ENCODE assay signal across 12 mouse cellular contexts in the genomic region with DNA sequence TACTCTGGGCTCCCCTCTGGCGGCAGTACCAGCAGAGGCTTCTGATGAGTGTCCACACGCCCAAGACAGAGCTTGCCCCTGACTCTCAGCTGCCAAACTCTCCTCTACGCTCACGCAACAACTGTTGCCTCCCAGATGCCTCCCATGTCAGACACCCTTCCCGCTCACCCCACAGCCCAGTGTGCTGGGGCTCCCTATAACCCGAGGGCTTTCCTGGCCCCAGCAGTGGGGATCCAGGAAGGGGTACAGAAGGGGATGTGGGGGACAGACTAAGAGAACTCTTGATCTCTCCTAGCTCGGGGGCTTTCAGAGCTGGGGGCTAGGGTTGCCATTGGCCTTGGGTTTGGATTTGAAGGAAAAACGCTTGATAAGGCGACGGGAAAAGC. TPM values are rescaled to one million over a fixed set of nuclear protein-coding genes. Genes with fewer than 3 reads are reported as not detected.
DNase-seq lines count a peak whose midpoint lies in the region; ATAC-seq lines count a peak whose summit lies in the region.
"Had no signal": no experiment of that assay in that cellular context is flagged by ENCODE, and none has a peak within 500 bp of the region (broad histone marks: within the 10 kb centered on the region; RNA-seq: fewer than 3 reads in every experiment).

No protein-coding gene starts in this region.

- no peaks in the 10 kb centered on the region for H3K27me3 ChIP-seq in heart, embryonic 12.5 days (replicated peaks)
- H3K27me3 ChIP-seq in lung, embryonic 16.5 days (ENCODE audit: control insufficient read depth, insufficient read depth, low read depth, low read length) = no peaks in the 10 kb centered on the region
- H3K27me3 ChIP-seq in heart, embryonic 16.5 days (ENCODE audit: control insufficient read depth, insufficient read depth, low read length) = no peaks in the 10 kb centered on the region
- H3K27me3 ChIP-seq in neural tube, embryonic 14.5 days (ENCODE audit: control insufficient read depth, insufficient read depth, low read length) = no peaks in the 10 kb centered on the region
- H3K27me3 ChIP-seq: CH12.LX had no signal

- no peaks in the 10 kb centered on the region for H3K9me3 ChIP-seq in heart, embryonic 12.5 days (replicated peaks)
- no peaks in the 10 kb centered on the region for H3K9me3 ChIP-seq in lung, embryonic 16.5 days (ENCODE audit: control insufficient read depth, low read length)
- no peaks in the 10 kb centered on the region; the same call in 1 of the 2 replicates for H3K9me3 ChIP-seq in heart, embryonic 16.5 days (replicated peaks; ENCODE audit: control insufficient read depth, low read length)
- H3K9me3 ChIP-seq in neural tube, embryonic 14.5 days (ENCODE audit: control insufficient read depth, low read length) = no peaks in the 10 kb centered on the region

- H3K4me1 ChIP-seq in heart, embryonic 12.5 days (replicated peaks) = peaks cover 13% of the 10 kb centered on the region
- H3K4me1 ChIP-seq in lung, embryonic 16.5 days (replicated peaks; ENCODE audit: control insufficient read depth, insufficient read depth, low read length) = no peaks in the 10 kb centered on the region
- peaks cover 2% of the 10 kb centered on the region; the same call in 1 of the 2 replicates for H3K4me1 ChIP-seq in heart, embryonic 16.5 days (ENCODE audit: control insufficient read depth, insufficient read depth, low read length)
- no peaks in the 10 kb centered on the region; the same call in 1 of the 2 replicates for H3K4me1 ChIP-seq in neural tube, embryonic 14.5 days (ENCODE audit: control insufficient read depth, insufficient read depth, low read length)

- ATAC-seq in heart, embryonic 12.5 days (ENCODE audit: insufficient number of reproducible peaks, low FRiP score) = no peak
- ATAC-seq in lung, embryonic 16.5 days (ENCODE audit: low read depth) = no peak
- ATAC-seq in heart, embryonic 16.5 days (replicated peaks; ENCODE audit: extremely low read depth, insufficient read depth, low FRiP score) = no peak
- ATAC-seq in neural tube, embryonic 14.5 days (ENCODE audit: low read depth) = no peak

- no peak overlapping the region for H3K27ac ChIP-seq in heart, embryonic 12.5 days (ENCODE audit: poor library complexity, severe bottlenecking)
- H3K27ac ChIP-seq in lung, embryonic 16.5 days (ENCODE audit: low read length) = peak overlapping the region; percentile 67
- H3K27ac ChIP-seq in heart, embryonic 16.5 days (ENCODE audit: low read length) = peak overlapping the region; percentile 50
- H3K27ac ChIP-seq in neural tube, embryonic 14.5 days (ENCODE audit: low read depth, low read length) = no peak overlapping the region

- H3K9ac ChIP-seq in heart, embryonic 12.5 days = peak overlapping the region; percentile 16; the same call in 1 of the 2 replicates
- no peak overlapping the region; the same call in 1 of the 2 replicates for H3K9ac ChIP-seq in lung, embryonic 16.5 days (ENCODE audit: low read length)
- no peak overlapping the region for H3K9ac ChIP-seq in heart, embryonic 16.5 days (ENCODE audit: low read length)
- 0 out of 2 replicates have a peak overlapping the region, but pooled peaks have one; percentile 11 for H3K9ac ChIP-seq in neural tube, embryonic 14.5 days (replicated peaks; ENCODE audit: low read depth, low read length)

- no peak for DNase-seq in heart, adult 9 months (ENCODE audit: low spot score in 2 of 2)
- DNase-seq in lung, postnatal 14 days = no peak
- DNase-seq in urinary bladder, postnatal 4 days (ENCODE audit: low spot score in 2 of 2) = no peak
- no peak for DNase-seq in layer of hippocampus, postnatal 10 days (ENCODE audit: low spot score in 2 of 2)
- DNase-seq: cerebellum, adult 18-20 months; thymus, postnatal 4 days had no signal

- 26% methylated on average over 10 of the region's 10 CpGs for WGBS in heart, embryonic 12.5 days
- 36% methylated on average over 10 of the region's 10 CpGs for WGBS in lung, embryonic 16.5 days
- 46% methylated on average over 10 of the region's 10 CpGs for WGBS in heart, embryonic 16.5 days
- WGBS in neural tube, embryonic 14.5 days = 35% methylated on average over 10 of the region's 10 CpGs

- peak overlapping the region; percentile 46 for H3K4me2 ChIP-seq in heart, embryonic 12.5 days
- peak overlapping the region; percentile 27 for H3K4me2 ChIP-seq in lung, embryonic 16.5 days (ENCODE audit: low read depth, low read length)
- peak overlapping the region; percentile 11; the same call in 1 of the 2 replicates for H3K4me2 ChIP-seq in heart, embryonic 16.5 days (ENCODE audit: low read depth, low read length)
- no peak overlapping the region for H3K4me2 ChIP-seq in neural tube, embryonic 14.5 days (ENCODE audit: low read depth, low read length)

- H3K36me3 ChIP-seq in heart, embryonic 12.5 days = peaks cover 33% of the 10 kb centered on the region
- peaks cover 7% of the 10 kb centered on the region; the same call in 1 of the 2 replicates for H3K36me3 ChIP-seq in lung, embryonic 16.5 days (ENCODE audit: control insufficient read depth, insufficient read depth, low read length)
- peaks cover 17% of the 10 kb centered on the region for H3K36me3 ChIP-seq in heart, embryonic 16.5 days (ENCODE audit: control insufficient read depth, insufficient read depth)
- H3K36me3 ChIP-seq in neural tube, embryonic 14.5 days (ENCODE audit: control insufficient read depth, insufficient read depth, low read length) = peaks cover 21% of the 10 kb centered on the region

- H3K4me3 ChIP-seq in heart, embryonic 12.5 days = no peak overlapping the region
- H3K4me3 ChIP-seq in lung, embryonic 16.5 days (ENCODE audit: low read length) = no peak overlapping the region
- H3K4me3 ChIP-seq in heart, embryonic 16.5 days (ENCODE audit: low read length) = no peak overlapping the region
- no peak overlapping the region for H3K4me3 ChIP-seq in neural tube, embryonic 14.5 days (ENCODE audit: low read depth, low read length)

RNA-seq across cellular contexts. Expression of gene Hinfp, which starts 5.3 kb away (rescaled TPM):
- 16.5 and 18.3 TPM in 2 replicates for polyA plus RNA-seq in heart, embryonic 12.5 days (2016; fragmentation: Nextera tagmentation; extraction: Ambion mirVana)
- polyA plus RNA-seq in lung, embryonic 16.5 days (2015; fragmentation: Nextera tagmentation; extraction: Ambion mirVana) = 24.3 and 25.1 TPM in 2 replicates
- 15.8 and 18.7 TPM in 2 replicates for polyA plus RNA-seq in heart, embryonic 16.5 days (2015; fragmentation: Nextera tagmentation; extraction: Ambion mirVana)
- polyA plus RNA-seq in neural tube, embryonic 14.5 days (2014; fragmentation: Nextera tagmentation; extraction: Ambion mirVana) = 21.9 and 23.2 TPM in 2 replicates
- total RNA-seq in layer of hippocampus, postnatal 10 days (2021) = 10 to 100 TPM; 25.9 to 26.5 TPM

RNA-seq across cellular contexts. Expression of gene C2cd2l, which starts 9.3 kb away (rescaled TPM):
- polyA plus RNA-seq in heart, embryonic 12.5 days (2016; fragmentation: Nextera tagmentation; extraction: Ambion mirVana) = 8.6 and 10.3 TPM in 2 replicates
- polyA plus RNA-seq in lung, embryonic 16.5 days (2015; fragmentation: Nextera tagmentation; extraction: Ambion mirVana) = 6.8 and 7.4 TPM in 2 replicates
- polyA plus RNA-seq in heart, embryonic 16.5 days (2015; fragmentation: Nextera tagmentation; extraction: Ambion mirVana) = 8.2 and 8.6 TPM in 2 replicates
- polyA plus RNA-seq in neural tube, embryonic 14.5 days (2014; fragmentation: Nextera tagmentation; extraction: Ambion mirVana) = 19.0 and 21.9 TPM in 2 replicates
- total RNA-seq in layer of hippocampus, postnatal 10 days (2021) = 100 to 1,000 TPM; 108 to 115 TPM

RNA-seq across cellular contexts. Expression of gene Dpagt1, which starts 15.1 kb away (rescaled TPM):
- 29.7 and 31.4 TPM in 2 replicates for polyA plus RNA-seq in heart, embryonic 12.5 days (2016; fragmentation: Nextera tagmentation; extraction: Ambion mirVana)
- polyA plus RNA-seq in lung, embryonic 16.5 days (2015; fragmentation: Nextera tagmentation; extraction: Ambion mirVana) = 38.0 and 42.3 TPM in 2 replicates
- polyA plus RNA-seq in heart, embryonic 16.5 days (2015; fragmentation: Nextera tagmentation; extraction: Ambion mirVana) = 28.5 and 33.7 TPM in 2 replicates
- polyA plus RNA-seq in neural tube, embryonic 14.5 days (2014; fragmentation: Nextera tagmentation; extraction: Ambion mirVana) = 35.3 and 35.9 TPM in 2 replicates
- total RNA-seq in layer of hippocampus, postnatal 10 days (2021) = 10 to 100 TPM; 16.5 to 18.5 TPM

RNA-seq across cellular contexts. Expression of gene Abcg4, which starts 22.3 kb away (rescaled TPM):
- 4.3 and 4.6 TPM in 2 replicates for polyA plus RNA-seq in heart, embryonic 12.5 days (2016; fragmentation: Nextera tagmentation; extraction: Ambion mirVana)
- polyA plus RNA-seq in lung, embryonic 16.5 days (2015; fragmentation: Nextera tagmentation; extraction: Ambion mirVana) = 1.4 and 2.1 TPM in 2 replicates
- 1.9 and 2.5 TPM in 2 replicates for polyA plus RNA-seq in heart, embryonic 16.5 days (2015; fragmentation: Nextera tagmentation; extraction: Ambion mirVana)
- 21.4 and 25.0 TPM in 2 replicates for polyA plus RNA-seq in neural tube, embryonic 14.5 days (2014; fragmentation: Nextera tagmentation; extraction: Ambion mirVana)
- 10 to 100 TPM; 73.5 to 76.2 TPM for total RNA-seq in layer of hippocampus, postnatal 10 days (2021)
- total RNA-seq: monocyte, adult 5-6 weeks had no signal

RNA-seq across cellular contexts. Expression of gene H2afx, which starts 23.8 kb away (rescaled TPM):
- polyA plus RNA-seq in heart, embryonic 12.5 days (2016; fragmentation: Nextera tagmentation; extraction: Ambion mirVana) = 221 and 231 TPM in 2 replicates
- 318 and 395 TPM in 2 replicates for polyA plus RNA-seq in lung, embryonic 16.5 days (2015; fragmentation: Nextera tagmentation; extraction: Ambion mirVana)
- polyA plus RNA-seq in heart, embryonic 16.5 days (2015; fragmentation: Nextera tagmentation; extraction: Ambion mirVana) = 179 and 186 TPM in 2 replicates
- 92.3 and 94.3 TPM in 2 replicates for polyA plus RNA-seq in neural tube, embryonic 14.5 days (2014; fragmentation: Nextera tagmentation; extraction: Ambion mirVana)
- 10 to 100 TPM; 69.9 to 74.3 TPM for total RNA-seq in layer of hippocampus, postnatal 10 days (2021)

Comparison
In these comparisons a context has a peak if more than half of its experiments do, and no peak if none do; other contexts are left out.
1. H3K27ac ChIP-seq: peak in lung, embryonic 16.5 days (single experiment) and heart, embryonic 16.5 days (single experiment); none in heart, embryonic 12.5 days (single experiment) and neural tube, embryonic 14.5 days (single experiment).
2. H3K9ac ChIP-seq: peak in heart, embryonic 12.5 days (single experiment) and neural tube, embryonic 14.5 days (single experiment); none in lung, embryonic 16.5 days (single experiment) and heart, embryonic 16.5 days (single experiment).